Mouse (Mus musculus): ENCODE measurements around the gene Abcc6. TPM values are rescaled to one million over a fixed set of nuclear protein-coding genes. Genes with fewer than 3 reads are reported as not detected.
A peak's percentile ranks its signal among the peaks of the same experiment; 100 is the strongest.
"Not testable (repeated sequence)": the region's sequence is repeated elsewhere in the genome, so short reads cannot be mapped to it uniquely, and the experiment has no call there.

Abcc6 gene
- polyA plus RNA-seq, 1 experiment from 2014 or later: 0.78 TPM

- Histone ChIP-seq H3K9ac (no peak overlapping the region), H3K4me1 (ENCODE audit: insufficient read depth) (no peaks in the 10 kb centered on the region), H3K27ac (ENCODE audit: low read depth) (no peak overlapping the region), H3K36me3 (ENCODE audit: insufficient read depth) (no peaks in the 10 kb centered on the region), H3K4me2 (no peak overlapping the region), H3K9me3 (ENCODE audit: low read depth, low read length) (no peaks in the 10 kb centered on the region), H3K4me3 (ENCODE audit: low read depth, low read length) (no peak overlapping the region), H3K27me3 (ENCODE audit: insufficient read depth, low read length) (no peaks in the 10 kb centered on the region)
- no peak for ATAC-seq (ENCODE audit: insufficient read depth)
- DNase-seq: no peak
- WGBS: 59% methylated on average over 6 of the region's 6 CpGs
- no peak for TF ChIP-seq CTCF (IDR thresholded peaks at IDR 0.05; ENCODE audit: low read depth)
These were observed 56.8 kb downstream of the Abcc6 start for GRCm38 (mm10) chr7:45973271-45973687.

GRCm38 (mm10) chr7:45971831-45972723 is 58.0 kb downstream of the Abcc6 start:
- Histone ChIP-seq H3K4me3 (ENCODE audit: low read depth, low read length) (no peak overlapping the region), H3K9ac (no peak overlapping the region), H3K27me3 (ENCODE audit: insufficient read depth, low read length) (no peaks in the 10 kb centered on the region), H3K4me1 (ENCODE audit: insufficient read depth) (no peaks in the 10 kb centered on the region), H3K9me3 (ENCODE audit: low read depth, low read length) (no peaks in the 10 kb centered on the region), H3K36me3 (ENCODE audit: insufficient read depth) (no peaks in the 10 kb centered on the region), H3K4me2 (no peak overlapping the region), H3K27ac (ENCODE audit: low read depth) (no peak overlapping the region)
- DNase-seq: no peak
- ATAC-seq (ENCODE audit: insufficient read depth): no peak
- TF ChIP-seq CTCF (IDR thresholded peaks at IDR 0.05; ENCODE audit: low read depth): no peak
- 75% methylated on average over 11 of the region's 11 CpGs for whole genome bisulfite sequencing

GRCm38 (mm10) chr7:45956611-45957010 is 73.5 kb downstream of the Abcc6 start:
- no peak overlapping the region for H3K9ac ChIP-seq
- H3K36me3 ChIP-seq (ENCODE audit: insufficient read depth): no peaks in the 10 kb centered on the region
- DNase-seq (no peak), ATAC-seq (ENCODE audit: insufficient read depth) (no peak)
- no peaks in the 10 kb centered on the region for H3K9me3 ChIP-seq (ENCODE audit: low read depth, low read length)
- TF ChIP-seq CTCF (IDR thresholded peaks at IDR 0.05; ENCODE audit: low read depth): no peak
- H3K4me1 ChIP-seq (ENCODE audit: insufficient read depth): no peaks in the 10 kb centered on the region
- no peak overlapping the region for H3K4me2 ChIP-seq
- no peak overlapping the region for H3K4me3 ChIP-seq (ENCODE audit: low read depth, low read length)
- WGBS: 54% methylated on average over 4 of the region's 4 CpGs
- H3K27me3 ChIP-seq (ENCODE audit: insufficient read depth, low read length): no peaks in the 10 kb centered on the region
- H3K27ac ChIP-seq (ENCODE audit: low read depth): no peak overlapping the region

GRCm38 (mm10) chr7:45949061-45949460 is 81.0 kb downstream of the Abcc6 start:
- H3K27ac ChIP-seq (ENCODE audit: low read depth): no peak overlapping the region
- H3K9me3 ChIP-seq (ENCODE audit: low read depth, low read length): no peaks in the 10 kb centered on the region
- no peak overlapping the region for H3K4me2 ChIP-seq
- H3K9ac ChIP-seq: no peak overlapping the region
- no peak for ATAC-seq (ENCODE audit: insufficient read depth)
- no peaks in the 10 kb centered on the region for H3K36me3 ChIP-seq (ENCODE audit: insufficient read depth)
- H3K4me1 ChIP-seq (ENCODE audit: insufficient read depth): no peaks in the 10 kb centered on the region
- 67% methylated on average over 4 of the region's 4 CpGs for WGBS
- H3K27me3 ChIP-seq (ENCODE audit: insufficient read depth, low read length): no peaks in the 10 kb centered on the region
- no peak for DNase-seq
- H3K4me3 ChIP-seq (ENCODE audit: low read depth, low read length): no peak overlapping the region
- TF ChIP-seq CTCF (IDR thresholded peaks at IDR 0.05; ENCODE audit: low read depth): no peak

GRCm38 (mm10) chr7:45943280-45943679 is 86.8 kb downstream of the Abcc6 start:
- not testable (repeated sequence) for H3K9me3 ChIP-seq (ENCODE audit: low read depth, low read length); ATAC-seq (ENCODE audit: insufficient read depth); H3K27me3 ChIP-seq (ENCODE audit: insufficient read depth, low read length); H3K4me2 ChIP-seq; H3K4me1 ChIP-seq (ENCODE audit: insufficient read depth); H3K36me3 ChIP-seq (ENCODE audit: insufficient read depth); H3K9ac ChIP-seq; H3K4me3 ChIP-seq (ENCODE audit: low read depth, low read length); H3K27ac ChIP-seq (ENCODE audit: low read depth)
- TF ChIP-seq CTCF (IDR thresholded peaks at IDR 0.05; ENCODE audit: low read depth): peak; percentile 49
- peak; percentile 44 for DNase-seq
- 33% methylated on average over 1 of the region's 1 CpGs for WGBS

GRCm38 (mm10) chr7:45941986-45942385 is 88.1 kb downstream of the Abcc6 start:
- Histone ChIP-seq H3K27ac (ENCODE audit: low read depth) (no peak overlapping the region), H3K4me2 (no peak overlapping the region), H3K4me1 (ENCODE audit: insufficient read depth) (no peaks in the 10 kb centered on the region), H3K4me3 (ENCODE audit: low read depth, low read length) (no peak overlapping the region), H3K9me3 (ENCODE audit: low read depth, low read length) (no peaks in the 10 kb centered on the region), H3K36me3 (ENCODE audit: insufficient read depth) (no peaks in the 10 kb centered on the region), H3K27me3 (ENCODE audit: insufficient read depth, low read length) (no peaks in the 10 kb centered on the region), H3K9ac (no peak overlapping the region)
- DNase-seq (no peak), ATAC-seq (ENCODE audit: insufficient read depth) (no peak)
- 68% methylated on average over 9 of the region's 9 CpGs for WGBS
- TF ChIP-seq CTCF (IDR thresholded peaks at IDR 0.05; ENCODE audit: low read depth): no peak

- TF ChIP-seq CTCF (IDR thresholded peaks at IDR 0.05; ENCODE audit: low read depth): no peak
- Histone ChIP-seq H3K27ac (ENCODE audit: low read depth) (no peak overlapping the region), H3K9ac (no peak overlapping the region), H3K4me2 (no peak overlapping the region), H3K9me3 (ENCODE audit: low read depth, low read length) (no peaks in the 10 kb centered on the region), H3K4me3 (ENCODE audit: low read depth, low read length) (no peak overlapping the region), H3K27me3 (ENCODE audit: insufficient read depth, low read length) (no peaks in the 10 kb centered on the region), H3K4me1 (ENCODE audit: insufficient read depth) (no peaks in the 10 kb centered on the region), H3K36me3 (ENCODE audit: insufficient read depth) (no peaks in the 10 kb centered on the region)
- WGBS: 23% methylated on average over 2 of the region's 2 CpGs
- no peak for DNase-seq
- no peak for ATAC-seq (ENCODE audit: insufficient read depth)
These were observed 90.3 kb downstream of the Abcc6 start for GRCm38 (mm10) chr7:45939836-45940235.

Measured in lung, embryonic 14.5 days (tissue).